Mouse (Mus musculus) liver, adult (tissue): ENCODE data around the gene Cbarp.

Experiments
- GATA4 ChIP-seq: IDR thresholded peaks from 2 replicates; pipeline ENCODE4 v1.6.1; 2014; ENCODE audit warnings: mild to moderate bottlenecking, low read length; ENCODE audit not compliant: insufficient replicate concordance

Cbarp gene

DNA sequence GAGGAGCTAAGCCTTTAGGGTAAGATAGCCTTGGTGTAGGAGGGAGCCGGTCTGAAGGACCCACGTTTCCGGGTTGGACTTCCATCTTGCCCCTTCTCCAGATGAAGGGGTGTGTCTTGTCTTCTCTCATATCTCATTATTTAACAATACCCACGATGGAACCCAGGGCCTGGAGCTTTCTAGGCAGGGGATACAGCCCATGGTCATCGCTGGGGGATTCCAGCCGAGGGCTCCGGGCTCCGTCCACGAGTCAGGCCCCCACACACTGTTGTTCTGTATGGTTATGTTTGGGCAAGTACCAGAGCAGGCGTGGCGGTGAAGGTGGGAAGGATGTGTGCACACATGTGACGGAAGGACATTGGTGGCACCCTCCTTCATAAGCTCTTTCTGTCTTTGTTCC lies 3.5 kb upstream of the Cbarp start:
- TF ChIP-seq GATA4, result no peak

DNA sequence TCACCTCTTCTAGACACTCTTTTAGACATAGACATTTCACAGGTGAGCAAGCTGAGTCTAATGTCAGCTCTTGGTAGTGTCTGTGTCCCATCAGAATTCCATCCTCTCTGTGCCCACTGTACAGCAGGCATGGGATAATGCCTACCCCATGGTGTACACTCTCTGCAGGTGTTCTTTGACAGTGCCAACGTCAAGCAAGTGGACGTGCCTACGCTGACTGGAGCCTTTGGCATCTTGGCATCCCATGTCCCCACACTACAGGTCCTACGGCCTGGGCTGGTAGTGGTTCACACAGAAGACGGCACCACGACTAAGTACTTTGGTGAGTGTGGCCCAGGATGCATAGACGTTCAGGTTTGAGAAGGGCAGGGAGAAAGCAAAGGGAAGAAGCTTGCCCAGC lies 3.0 kb upstream of the Cbarp start:
- no peak for TF ChIP-seq GATA4

DNA sequence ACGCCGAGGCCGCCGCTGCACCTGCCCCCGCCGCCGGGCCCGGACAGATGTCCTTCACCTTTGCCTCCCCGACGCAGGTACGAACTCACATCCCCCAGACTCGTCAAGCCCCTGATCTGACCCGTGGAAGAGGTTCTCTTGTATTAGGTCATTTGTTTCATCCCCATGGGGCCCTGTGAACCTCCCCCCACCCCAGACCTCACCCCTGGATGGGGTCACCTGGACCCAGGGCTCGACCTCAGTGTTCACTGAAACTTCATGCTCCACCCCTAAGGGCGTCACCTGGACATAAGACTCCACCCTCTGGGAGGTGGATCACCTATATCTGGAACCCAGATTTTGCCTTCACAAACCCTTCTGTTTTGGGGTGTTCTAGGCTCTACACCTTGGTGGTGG lies 1.9 kb upstream of the Cbarp start:
- no peak for TF ChIP-seq GATA4

DNA sequence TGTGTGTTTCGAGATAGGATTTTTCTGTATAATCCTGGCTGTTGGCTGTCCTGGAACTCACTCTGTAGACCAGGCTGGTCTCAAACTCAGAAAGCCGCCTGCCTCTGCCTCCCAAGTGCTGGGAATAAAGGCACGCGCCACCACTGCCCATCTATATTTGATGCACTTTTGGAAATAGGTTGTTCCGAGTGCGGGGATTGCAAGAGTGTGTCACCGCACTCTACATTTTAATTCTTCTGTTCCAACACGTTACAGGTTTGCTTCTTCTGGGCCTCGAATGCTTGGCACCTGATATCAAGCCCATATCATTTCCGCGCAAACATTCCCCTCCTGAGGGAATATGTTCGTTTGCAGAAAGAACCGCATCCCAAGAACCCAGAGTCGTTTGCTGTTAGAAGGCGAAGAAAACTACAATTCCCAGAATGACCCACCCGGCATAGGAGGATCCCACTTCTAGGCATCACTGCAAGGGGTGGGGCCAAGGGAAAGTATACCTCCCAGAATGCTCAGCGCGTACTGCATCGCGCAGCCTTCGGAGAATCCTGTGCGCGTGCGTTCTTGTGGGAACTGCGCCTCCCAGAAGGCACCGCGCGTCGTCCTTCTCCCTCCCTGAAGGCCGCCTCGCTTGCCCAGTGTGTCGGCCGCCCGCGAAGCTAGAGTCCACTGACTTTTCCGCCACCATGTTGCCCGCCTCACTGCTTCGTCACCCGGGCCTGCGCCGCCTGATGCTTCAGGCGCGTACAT lies 1.3 kb upstream of the Cbarp start:
- TF ChIP-seq GATA4, result peak; percentile 6; the same call in 1 of the 2 replicates

DNA sequence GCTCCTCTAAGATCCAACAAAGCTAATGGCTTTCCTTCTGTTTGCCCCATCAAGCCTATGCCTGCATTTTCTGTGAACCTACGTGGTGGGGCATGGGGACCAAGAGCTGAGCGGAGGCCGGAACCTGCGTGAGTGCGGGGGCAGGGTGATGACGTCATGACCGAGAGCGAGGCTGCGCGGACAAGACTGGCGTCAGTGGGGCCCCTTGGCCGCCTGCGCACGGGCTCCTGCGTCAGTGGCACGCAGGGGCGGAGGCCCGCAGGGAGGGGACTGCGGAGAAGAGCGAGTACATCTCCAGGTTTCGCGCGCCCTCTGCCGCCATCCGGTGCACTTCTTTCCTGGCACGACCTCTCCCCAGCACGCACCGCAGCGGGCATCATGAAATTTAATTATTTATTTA lies 608 bp upstream of the Cbarp start:
- no peak for TF ChIP-seq GATA4

- no peak for TF ChIP-seq GATA4
Observed at GRCm38 (mm10) chr10:80139975-80140665, 515 bp downstream of the Cbarp start.

- no peak for TF ChIP-seq GATA4
Observed at GRCm38 (mm10) chr10:80139439-80139775, 1.2 kb downstream of the Cbarp start.

DNA sequence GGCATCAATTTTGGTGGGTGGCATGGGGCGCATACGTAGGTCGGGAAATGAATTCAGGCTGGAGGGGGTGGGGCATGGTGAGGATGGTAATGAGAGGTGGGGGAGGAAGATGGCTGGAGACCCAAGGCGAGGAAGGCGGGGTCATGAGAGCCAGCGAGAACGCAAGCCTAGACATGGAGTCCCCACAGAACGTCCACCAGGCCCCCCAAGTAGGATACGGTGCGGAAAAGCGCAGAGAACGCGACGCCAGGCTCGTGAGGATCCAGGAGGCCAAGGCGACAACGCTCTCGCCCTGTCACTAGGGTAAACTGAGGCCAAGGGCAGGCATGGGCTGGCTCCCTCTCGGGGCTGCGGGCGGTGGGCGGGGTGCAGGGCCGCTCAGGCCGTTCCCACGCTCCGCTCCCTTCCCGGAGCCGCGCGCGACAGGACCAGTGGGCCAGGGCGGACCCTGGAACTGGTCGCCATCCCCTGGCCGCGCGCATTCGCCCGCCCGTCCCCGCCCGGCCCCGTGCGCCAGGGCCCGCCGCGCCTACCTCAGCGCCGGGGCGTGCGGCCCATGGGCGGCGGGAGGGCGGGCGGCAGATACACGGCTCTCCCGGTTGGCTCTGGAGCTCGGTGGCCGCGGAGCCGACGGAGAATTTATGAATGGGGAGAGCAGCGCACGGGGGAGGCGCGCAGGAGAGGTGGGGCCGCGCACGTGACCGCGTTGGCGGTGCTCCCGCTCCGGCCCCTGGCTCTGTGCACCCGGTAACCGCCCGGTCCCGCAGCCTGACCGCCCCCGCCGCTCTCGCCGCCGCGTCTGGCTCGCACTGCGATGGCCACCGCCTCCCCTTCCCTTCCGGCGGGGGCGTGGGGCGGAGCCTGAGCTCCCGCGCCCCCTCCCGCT lies 1.8 kb downstream of the Cbarp start, which contains the start of gene Atp5d:
Gene Atp5d (plus strand): TSS at position 80 of the 886 bp plus-strand sequence.
- TF ChIP-seq GATA4, result no peak

DNA sequence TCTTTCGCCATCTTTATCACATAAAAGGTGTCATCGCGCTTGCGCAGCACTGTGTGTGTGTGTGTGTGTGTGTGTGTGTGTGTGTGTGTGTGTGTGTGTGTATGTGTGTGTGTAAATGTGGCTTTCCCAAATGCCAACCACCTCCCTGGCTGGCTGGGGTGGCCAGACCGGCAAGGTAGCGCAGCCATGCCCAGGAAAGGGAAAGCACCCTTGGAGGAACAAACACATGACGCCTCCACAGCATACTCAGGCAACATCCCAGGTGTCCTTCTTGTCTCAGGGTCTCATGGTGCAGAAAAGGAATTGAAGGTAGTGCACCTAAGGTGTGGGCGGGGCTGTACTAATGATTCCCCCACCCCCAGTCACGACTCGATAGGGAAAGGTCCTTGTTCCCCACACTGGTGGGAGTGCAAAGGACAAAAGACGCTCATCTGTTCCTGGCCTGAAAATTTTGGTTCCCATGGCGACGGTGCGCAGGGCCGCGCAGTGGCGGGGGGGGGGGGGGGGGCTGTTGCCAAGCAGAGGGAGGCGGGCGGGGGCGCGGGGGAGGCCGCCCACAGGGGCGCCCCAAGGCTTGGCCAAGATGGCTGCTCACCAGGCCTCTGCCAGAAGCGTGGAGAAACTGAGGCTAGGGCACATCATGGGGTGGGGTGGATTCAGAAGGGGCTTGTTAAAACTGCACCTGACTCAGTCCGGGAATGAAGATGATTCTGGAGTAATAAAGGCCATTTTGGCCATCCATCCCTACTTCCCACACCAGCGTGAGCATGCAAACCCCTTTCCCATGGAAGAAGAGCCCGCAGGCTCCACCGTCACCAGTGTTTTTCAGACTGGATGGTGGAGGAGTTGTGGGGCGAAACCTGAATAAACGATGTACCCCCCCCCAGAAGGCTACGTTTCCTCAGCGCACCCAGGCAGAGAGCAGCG lies 2.7 kb downstream of the Cbarp start:
- no peak for TF ChIP-seq GATA4

GRCm38 (mm10) chr10:80136952-80137625 lies 3.5 kb downstream of the Cbarp start:
- TF ChIP-seq GATA4, result no peak

- no peak for TF ChIP-seq GATA4
Observed at GRCm38 (mm10) chr10:80136179-80136951, 4.3 kb downstream of the Cbarp start.

DNA sequence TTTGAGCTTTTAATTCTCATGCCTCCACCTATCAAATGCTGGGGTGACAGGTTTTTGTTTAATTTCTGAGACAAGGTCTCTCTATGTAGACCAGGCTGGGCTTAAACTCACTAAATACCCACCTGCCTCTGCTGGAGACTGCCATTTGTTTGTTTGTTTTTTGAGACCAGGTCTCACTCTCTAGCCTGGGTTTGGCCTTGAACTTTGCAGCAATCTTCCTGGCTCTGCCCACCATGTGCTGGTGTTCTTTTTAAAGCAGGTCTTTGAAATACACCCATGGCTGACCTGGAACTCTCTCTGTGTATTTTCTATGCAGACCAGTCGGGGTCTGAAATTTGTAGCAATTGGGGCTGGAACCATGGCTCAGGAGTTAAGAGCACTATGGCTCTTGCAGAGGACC lies 5.0 kb downstream of the Cbarp start:
- TF ChIP-seq GATA4, result no peak

- TF ChIP-seq GATA4, result no peak
Observed at GRCm38 (mm10) chr10:80135161-80135560, 5.5 kb downstream of the Cbarp start.
